Mouse (Mus musculus) retina, postnatal 1 day (tissue): ENCODE measurements at regions not wholly inside any gene's neighbourhood (a gene's known extent, or its start where the extent isn't known, plus 50 kb on each side); places are given as distances from the start of the nearest gene placed in this dataset.

ENCODE experiments used
- DNase-seq: peaks from one replicate; pipeline ENCODE4 v3.0.0-alpha.2; 2012

DNA sequence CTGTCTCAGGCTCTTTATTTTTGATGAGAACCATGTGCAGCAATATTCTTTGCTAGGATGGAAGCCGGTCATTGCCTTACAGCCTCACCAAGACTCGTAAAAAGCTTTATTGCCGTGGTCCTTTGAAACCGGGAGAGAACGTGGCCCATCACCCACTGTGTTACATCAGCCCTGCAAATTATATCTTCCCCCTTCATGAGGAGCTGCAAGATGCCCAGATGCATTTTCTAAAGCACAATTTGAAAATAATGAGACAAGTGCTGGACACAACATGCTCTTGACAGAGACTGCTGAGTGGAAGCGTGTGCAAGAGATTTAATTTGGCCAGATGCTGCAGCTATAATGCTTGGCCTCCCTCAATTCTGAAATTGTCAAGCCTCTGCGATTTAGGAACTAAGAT, 389.2 kb upstream of the Dcn start:
- no peak for DNase-seq

DNA sequence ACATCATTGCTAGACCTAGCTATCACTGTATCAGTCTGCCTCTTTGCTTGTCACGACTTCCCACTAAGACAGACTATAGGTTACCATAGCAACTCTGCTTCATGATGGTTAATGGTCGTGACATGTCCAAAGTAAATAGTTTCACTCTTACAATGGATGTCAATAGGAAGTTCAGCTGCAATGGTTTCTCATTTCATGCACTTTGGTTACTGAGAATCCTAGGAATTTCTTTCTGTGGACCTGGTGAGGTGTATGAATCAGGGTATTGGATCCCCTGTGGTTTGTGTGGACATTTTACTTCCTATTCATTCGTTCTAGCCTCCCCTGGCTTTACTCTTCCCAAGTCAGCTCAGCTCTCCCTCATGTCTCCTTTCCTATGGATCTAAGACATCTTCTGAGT, 385.5 kb upstream of the Dcn start:
- DNase-seq, result peak; percentile 14

DNA sequence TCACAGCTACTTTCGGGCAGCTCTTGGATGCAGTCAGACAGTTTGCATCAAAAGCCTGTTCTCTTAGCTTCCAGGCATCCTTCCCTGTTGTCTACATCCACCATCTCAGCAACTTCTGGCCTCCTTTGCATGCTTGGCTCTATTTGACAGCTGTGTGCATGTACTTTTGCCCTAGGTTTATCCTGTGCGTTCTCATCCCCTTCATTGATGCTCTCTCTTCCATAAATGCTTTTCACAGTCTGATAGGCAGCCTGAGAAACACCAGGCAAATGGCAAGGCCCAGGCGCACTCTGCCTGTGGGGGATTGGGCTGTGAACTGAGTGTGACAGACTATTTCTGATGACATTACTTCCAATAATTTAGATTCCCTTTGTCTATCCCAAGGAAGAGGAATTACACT, 364.9 kb upstream of the Dcn start:
- peak; percentile 80 for DNase-seq

DNA sequence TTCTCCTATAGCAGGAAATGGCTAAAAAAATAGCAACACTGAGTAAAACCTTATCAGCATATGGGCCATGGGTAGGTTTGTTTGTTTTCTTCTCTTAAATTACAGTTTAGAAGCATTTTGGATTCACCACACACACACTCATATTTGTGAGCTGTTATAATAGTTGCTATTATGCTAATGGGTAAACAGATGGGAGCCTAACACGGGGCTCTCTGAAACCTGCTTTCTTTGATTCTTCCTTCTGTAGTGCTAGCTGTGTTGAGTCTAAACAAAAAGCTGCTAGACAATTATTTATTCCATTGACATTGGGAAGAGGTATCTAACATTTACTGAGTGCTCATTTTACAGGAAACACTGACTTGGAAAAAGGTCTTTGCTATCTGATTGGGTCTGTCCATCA, 356.7 kb upstream of the Dcn start:
- no peak for DNase-seq

DNA sequence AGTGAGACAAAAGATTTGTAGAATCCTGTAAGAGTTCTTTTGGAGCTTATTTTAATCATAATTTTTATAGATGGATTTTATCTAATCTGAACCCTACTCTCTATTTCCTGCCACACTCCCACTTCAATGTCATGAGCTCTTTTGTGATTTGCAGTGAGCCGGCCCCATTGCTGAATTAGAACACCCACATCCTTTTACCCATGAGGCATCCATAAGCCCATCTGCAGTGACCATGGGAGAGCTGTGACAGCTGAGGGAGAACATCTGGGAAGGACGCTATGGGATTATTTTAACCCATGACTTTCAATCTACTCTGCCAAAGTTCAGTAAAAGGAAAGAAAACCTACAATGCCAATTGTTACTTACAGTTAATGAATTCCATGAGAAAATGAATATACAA, 337.8 kb upstream of the Dcn start:
- DNase-seq, result no peak

DNA sequence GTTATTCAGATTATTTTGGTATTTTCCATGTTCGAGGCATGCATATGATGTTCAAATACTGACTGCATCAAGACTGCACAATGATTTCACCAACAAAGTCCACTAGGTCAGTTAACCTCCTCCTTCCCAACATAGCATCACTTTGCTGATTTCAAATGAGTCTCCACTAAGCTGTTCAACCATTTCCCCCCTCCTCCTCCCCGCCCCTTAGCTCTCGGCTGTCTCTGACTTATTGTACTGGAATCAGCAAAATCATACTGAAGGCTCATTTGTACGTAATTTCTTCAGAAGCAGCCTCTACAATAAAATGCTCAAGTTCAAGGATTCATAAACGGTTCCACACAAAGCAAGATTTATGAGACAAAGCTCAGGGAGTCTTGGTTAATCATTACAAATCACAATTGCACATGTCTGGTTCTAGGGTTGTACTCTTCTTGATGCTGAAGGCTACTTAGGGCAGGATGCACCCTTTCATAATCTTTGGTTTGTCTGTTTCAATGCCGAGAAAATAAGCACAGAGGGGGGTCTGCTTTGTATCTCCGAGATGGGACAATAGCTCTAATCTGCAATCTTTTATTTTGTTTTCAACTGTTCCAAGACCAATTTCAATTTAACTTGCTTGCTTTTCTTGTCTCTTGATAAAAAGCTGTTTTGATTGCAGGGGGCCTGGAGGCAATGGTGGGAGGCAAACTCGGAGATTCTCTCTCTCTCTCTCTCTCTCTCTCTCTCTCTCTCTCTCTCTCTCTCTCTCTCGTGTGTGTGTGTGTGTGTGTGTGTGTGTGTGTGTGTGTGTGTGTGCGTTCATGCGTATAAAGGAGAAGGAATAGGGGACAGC, 320.6 kb upstream of the Dcn start:
- DNase-seq, result no peak

DNA sequence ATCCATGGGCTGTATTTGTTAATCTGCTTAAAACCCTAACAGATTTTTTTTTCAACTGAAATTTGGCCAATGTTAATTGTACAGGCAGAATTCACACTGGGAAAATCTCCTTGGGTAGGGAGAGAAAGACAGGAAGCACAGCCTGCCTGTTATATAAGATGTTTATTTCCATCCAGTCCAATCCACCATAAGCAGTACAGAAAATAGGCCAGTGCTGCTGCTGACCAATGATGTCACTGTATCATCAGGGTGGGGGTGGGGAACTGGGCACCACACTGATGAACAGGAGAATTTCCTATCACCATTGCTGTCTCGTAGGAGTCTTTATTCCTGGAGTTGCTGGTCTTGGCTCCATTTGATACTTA, 320.0 kb upstream of the Dcn start:
- peak; percentile 92 for DNase-seq

DNA sequence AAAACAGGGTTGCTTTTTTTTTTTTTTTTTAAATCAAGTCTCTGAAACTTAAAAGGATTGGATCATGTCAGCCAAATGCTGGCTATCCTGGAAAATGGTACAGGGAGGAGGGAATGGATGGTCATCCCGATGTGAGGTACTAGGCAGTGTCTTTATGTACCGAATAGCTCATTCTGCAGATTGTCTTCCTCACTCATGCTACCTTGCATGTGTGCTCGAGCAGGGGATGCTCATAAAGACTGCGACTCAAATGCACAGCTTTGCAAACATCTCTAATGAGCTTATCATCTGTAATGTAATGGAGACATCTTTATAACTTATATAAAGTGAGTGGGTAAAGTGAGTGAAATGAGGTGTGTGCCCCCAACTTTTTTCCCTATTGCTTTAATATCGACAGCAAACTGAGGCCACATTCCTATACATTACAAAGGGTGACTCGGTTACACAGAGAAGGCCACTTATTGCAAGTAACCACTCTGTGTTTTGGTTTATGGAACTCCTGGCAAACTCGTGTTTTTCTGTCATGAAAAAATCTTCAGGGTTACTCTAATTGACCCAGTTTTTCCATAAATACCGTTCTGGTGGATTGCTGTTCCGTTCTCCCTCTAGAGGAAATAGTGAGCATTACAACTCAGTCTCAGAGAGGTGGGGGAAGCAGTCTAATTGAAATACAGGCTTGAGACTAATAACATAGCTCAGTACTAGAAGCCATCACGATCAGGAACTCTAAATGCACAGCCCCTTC, 319.4 kb upstream of the Dcn start:
- peak; percentile 90 for DNase-seq

DNA sequence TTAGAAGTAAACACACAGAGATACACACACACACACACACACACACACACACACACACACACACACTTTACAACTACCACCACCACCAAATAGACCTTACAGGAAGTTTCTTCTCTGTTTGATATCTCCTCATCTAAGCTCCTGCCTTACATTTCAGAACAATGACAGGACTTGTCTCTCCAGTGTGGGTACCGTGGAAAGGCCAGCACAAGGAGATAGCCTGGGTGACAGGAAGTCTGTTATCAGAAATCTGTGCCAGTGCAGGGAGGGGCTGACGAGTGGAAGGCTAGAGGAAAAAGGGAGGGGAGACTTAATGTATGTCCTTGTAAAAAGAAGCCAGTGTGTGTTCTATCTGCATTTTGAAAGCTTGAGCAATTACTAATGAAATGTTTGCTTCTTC, 318.5 kb upstream of the Dcn start:
- DNase-seq, result peak; percentile 40

DNA sequence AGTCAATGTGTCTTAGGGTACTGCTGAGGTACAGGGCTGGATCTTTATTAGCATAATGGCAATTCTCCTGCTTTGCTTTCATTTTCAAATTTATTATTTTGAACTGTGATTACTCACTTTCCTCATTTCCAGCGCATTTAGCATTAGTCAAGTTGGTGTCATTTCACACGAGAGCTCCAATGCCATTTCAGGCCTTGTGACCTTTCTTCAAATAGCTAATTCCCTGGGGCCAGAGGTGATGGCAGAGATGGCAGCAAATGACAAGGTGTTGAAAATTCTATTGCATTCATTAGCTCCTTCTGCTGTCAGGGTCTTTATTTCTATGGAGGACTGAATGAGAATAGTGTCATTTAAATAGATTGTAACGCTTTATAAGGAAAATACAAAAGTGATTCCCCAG, 300.9 kb upstream of the Dcn start:
- no peak for DNase-seq

DNA sequence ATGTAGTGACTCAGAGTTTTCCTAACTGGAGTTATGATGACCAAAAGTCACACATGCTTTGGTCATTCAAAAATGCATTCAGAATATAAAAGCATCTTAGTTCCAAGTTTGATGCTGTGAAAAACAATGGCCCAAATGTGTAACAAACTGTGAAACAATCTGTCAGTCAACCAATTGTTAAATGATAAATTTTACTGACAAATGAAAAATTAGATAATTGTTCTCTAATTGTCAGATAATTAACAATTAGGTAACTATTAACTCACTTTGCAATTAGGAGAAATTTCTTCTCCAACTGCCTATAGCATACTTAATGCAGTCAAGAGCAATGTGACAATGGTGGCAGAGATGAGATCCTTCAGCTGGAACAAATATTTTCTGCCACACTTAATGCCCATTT, 289.7 kb upstream of the Dcn start:
- DNase-seq, result peak; percentile 83

DNA sequence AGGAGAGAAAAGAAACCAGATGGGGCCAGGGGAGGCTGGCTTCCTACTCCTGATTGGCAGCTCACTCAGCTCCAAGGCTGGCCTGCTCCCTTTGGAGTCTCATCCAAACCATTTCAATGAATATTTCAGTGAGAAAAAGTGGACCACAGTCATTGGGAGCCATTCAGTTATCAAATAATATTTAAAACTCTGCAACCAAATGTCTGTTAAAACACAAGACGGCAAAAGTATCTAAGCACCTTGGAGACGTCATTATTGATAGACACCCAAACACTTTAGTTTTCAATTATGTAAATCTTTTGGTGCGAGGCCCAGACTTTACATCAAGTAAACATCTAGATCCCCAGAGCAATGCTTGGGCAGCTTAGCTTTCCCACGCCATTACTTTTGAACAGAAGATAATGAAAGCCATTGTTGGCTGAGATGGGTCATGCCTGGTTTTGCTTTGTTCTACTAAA, 268.1 kb upstream of the Dcn start:
- DNase-seq, result peak; percentile 30

DNA sequence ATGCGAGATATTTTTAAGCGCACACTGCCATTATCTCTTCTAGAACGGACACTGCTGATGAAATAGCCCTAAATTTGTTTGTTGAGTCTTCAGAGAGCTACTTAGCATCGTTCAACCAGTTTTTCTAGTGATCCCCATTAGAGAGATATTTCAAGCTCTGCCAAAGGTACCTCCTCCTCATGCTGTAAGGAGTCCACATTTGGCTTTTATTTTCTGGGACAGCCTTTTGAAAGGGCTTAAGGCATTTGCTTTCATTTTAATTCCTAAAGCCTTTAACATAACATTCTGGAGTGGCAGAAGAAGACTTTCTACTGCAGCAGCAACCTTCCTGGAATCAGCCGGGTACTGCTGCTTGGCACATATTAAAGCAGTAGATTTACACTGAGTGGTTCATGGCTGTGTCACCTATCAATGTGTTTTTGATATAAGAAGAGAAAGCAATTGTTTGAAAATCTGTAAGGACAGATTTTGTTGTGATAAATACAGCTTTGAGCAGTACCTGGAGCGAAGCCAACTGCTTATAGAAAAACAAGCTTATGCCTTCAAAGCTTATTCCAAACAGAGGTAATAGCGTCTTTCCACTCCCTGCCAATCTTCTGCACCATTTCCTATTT, 267.5 kb upstream of the Dcn start:
- DNase-seq, result no peak

DNA sequence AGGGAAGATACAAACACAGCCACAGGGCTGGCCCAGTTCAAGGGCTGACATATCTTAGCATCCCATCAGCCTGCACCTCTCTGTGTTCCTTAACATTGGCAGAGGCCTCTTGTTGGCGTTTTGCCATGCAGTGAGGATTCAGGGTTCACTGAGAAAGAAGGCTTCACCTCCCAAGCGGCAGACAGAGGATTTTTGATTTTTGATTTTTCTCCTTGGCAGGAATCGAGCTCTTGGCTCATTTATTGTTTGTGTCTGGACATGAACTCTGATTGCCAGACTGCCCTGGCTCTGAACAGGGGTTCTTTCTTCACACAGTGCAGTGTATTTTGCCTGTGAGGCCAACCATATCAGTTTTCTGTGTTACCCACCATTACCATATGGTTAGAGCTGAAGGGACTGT, 259.9 kb upstream of the Dcn start:
- peak; percentile 18 for DNase-seq

DNA sequence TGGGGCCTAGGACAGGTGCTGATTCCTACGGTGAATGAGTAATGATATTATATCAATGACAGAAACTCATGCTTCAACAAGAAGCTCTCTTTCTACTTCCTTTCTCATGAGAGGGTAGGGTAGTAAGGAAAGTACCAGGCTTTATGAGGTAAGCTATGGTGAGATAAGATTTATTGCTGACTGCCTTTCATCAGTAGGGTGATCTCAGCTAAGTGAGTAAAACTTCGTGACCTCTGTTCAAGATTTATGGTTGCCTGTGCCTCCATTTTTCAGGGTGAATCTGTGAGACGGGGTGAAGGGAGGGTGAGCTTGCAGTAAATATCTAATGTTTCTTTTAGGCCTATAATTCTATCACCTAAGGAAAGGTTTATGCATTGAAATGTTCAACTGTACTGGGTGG, 259.0 kb upstream of the Dcn start:
- DNase-seq, result no peak

DNA sequence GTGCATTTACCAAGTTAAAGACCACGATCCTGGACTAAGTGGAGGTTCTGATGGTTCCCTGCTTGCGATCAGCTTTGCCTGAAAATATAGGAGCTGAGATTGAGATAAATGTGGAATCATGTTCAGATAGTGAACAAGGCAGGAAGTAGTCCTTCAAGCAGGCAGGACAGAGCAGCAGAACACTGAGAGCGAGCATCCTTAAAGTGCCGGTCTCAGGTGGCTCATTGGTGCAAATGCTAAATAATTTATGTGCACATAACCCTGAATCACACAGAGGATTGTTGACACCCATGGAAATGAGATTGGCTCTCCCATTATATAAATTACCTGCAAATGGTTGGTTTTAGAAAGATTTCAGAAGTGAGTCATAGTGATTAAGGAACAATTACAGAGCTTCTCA, 243.8 kb upstream of the Dcn start:
- DNase-seq, result no peak

DNA sequence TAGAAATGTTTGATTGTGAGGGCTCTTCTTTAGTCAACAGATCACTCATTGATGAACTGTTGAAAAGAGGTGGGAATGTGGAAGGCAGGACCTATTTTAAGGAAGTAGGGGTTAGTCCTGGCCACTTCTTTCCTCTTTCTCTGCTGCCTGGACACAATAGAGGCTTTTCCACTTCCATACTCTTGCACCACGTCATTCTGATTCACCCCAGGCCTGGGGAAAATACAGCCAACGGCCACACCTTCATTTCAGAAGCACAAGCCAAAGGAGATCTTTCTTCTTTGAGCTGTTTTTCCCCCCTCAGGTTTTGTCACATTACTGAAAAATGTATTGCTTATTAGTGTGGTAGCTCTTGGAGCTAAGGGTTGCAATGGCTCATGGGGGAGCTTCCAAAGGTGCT, 237.9 kb upstream of the Dcn start:
- no peak for DNase-seq

DNA sequence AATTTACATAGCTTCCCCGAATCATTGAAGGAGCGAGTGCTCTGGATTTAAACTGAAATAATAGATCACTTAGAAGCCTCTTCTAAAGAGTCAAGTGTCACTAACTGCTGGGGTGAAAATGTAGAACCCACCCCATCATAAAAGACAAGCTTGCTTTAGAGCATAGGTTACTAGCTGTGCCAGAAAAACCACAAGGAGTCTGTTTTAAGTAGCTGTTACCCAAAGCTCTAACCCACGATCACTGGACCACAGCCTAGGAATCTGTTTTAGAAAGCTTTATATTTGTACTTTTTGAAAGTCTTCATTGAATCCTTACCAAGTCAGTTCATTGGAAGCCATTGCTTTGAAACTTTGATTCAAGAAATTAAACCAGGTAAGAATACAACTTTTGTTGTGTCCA, 233.7 kb upstream of the Dcn start:
- DNase-seq, result no peak

DNA sequence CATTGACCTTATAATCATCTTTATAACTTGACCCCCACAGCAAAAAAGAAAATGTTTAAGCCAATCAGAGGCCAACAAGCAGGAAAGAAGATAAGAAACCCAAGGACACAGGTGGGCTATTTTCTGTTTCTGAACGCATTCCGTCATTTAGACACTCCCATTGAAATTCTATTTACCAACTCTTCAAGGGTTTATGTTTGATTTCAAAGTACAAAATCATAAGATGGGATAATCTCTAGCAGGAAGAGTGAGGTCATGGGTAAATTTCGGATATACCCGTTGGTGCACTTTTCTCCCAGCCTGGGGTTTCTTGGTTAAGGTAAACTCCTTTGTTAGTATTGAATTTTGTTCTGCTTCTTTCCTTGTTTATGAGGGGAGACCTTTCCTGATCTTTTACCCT, 230.9 kb upstream of the Dcn start:
- no peak for DNase-seq

DNA sequence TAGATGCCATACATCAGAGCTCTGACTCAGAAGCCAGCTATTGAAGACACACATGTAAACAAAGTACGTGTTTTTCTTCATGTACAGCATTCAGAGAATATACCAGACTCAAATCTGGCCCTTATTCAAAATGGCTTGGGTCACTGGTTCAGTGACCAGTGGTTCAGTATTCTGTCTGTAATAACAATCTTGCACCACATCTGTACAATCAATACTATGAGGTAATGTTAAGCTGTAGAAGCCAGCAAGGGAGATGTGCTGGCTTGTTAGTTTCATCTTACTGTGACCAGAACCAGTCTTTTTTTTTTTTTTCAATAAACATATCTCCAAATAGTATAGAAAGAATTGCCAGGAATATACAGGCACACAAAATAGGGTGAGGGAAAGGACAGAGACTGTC, 229.6 kb upstream of the Dcn start:
- DNase-seq, result no peak

DNA sequence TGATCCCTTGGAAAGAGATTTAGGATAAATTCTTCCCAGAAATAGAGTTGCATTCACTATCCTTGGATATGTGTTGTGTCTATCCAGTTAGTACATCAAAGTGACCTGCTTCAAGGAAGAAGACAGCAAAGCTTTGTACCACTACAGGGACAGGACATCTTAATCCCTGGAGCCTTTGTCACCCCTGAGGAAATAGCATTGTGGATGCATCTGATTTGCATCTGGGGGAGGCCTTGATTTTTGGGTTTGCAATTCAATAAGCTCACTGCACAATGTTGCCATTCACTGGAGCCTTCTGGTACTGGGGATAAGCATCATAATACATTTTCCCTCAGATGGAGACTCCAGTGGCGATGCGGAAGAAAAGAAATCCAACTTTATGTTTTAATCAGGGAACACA, 229.2 kb upstream of the Dcn start:
- no peak for DNase-seq

DNA sequence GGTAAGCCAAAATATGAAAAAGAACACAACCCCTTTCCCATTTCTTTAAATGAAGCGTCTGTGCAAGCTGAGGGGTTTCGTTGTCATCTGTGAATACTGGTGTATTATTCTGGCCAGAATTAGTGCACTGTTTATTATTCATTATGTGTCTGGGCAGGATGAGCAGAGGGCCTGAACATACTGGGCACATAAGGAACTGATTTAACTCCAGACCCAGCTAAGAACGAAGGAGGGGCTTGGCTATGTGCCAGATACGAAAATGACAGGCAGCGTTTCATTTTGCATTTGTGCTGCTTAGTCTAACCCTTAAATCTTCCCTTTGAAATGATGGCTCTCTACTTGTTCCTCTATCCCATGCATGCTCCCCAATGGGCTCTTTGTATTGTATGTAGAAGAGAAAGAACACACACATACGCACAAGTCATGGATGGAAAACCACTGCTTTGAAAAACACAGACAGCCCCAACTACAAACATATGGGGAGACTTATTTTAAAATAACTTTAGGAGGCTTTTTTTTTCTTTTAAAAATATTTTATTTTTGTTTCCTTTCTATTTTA, 213.4 kb upstream of the Dcn start:
- DNase-seq, result peak; percentile 52

DNA sequence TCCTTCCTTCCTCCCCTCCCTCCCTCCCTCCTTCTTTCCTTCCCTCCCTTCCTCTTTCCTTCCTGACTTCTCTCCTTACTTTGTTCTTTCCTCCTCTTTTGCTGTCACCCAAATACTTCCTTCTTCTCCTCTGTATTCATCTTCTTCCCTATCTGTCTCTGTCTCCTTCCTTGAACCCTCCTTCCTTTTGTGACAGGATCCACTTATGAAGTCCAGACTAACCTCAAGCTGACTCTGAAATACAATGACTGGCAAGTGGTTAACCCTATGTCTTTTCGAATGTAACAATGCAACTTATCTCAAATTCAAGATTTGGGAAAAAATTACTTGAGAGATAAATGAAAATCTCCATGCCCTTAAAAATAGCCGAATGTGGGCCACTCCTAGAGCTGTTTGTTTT, 197.0 kb upstream of the Dcn start:
- no peak for DNase-seq
